Mouse (Mus musculus) embryonic facial prominence, embryonic 11.5 days (tissue): ENCODE data around the gene Cacna2d3. TPM values are rescaled to one million over a fixed set of nuclear protein-coding genes. Genes with fewer than 3 reads are reported as not detected.
A peak's percentile ranks its signal among the peaks of the same experiment; 100 is the strongest.

Experiments used
- ATAC-seq: fragments of 200-750 bp; cut with Nextera tagmentation; replicated peaks from 2 replicates; pipeline ENCODE4 v1.8.0; 2017; ENCODE audit warnings: low read depth; ENCODE audit not compliant: insufficient number of reproducible peaks, low FRiP score, low TSS enrichment
- DNase-seq: peaks from one replicate; pipeline ENCODE4 v3.0.0-alpha.2; 2015; ENCODE audit warnings: low spot score
- H3K27ac ChIP-seq: fragments of 300-500 bp; sonication (generic); replicated peaks from 2 replicates; pipeline ENCODE4 v1.5.1; 2014; ENCODE audit warnings: mild to moderate bottlenecking, low read depth, low read length, control low read depth
- H3K27me3 ChIP-seq: fragments of 300-500 bp; sonication (generic); 2 replicates; pipeline ENCODE4 v1.6.1; 2014; ENCODE audit warnings: mild to moderate bottlenecking, low read length, moderate library complexity, mixed read lengths; ENCODE audit not compliant: control insufficient read depth, insufficient read depth
- H3K36me3 ChIP-seq: fragments of 300-500 bp; sonication (generic); replicated peaks from 2 replicates; pipeline ENCODE4 v1.6.1; 2014; ENCODE audit warnings: low read depth, mild to moderate bottlenecking, low read length, moderate library complexity, mixed read lengths; ENCODE audit not compliant: control insufficient read depth, insufficient read depth
- H3K4me1 ChIP-seq: fragments of 300-500 bp; sonication (generic); 2 replicates; pipeline ENCODE4 v1.6.1; 2014; ENCODE audit warnings: low read length, mixed read lengths; ENCODE audit not compliant: control insufficient read depth, insufficient read depth
- H3K4me2 ChIP-seq: fragments of 300-500 bp; sonication (generic); 2 replicates; pipeline ENCODE4 v1.6.1; 2014; ENCODE audit warnings: low read depth, mild to moderate bottlenecking, control low read depth, low read length, moderate library complexity
- H3K4me3 ChIP-seq: fragments of 300-500 bp; sonication (generic); 2 replicates; pipeline ENCODE4 v1.5.1; 2014; ENCODE audit warnings: low read depth, low read length, control low read depth
- H3K9ac ChIP-seq: fragments of 300-500 bp; sonication (generic); replicated peaks from 2 replicates; pipeline ENCODE4 v1.6.1; 2014; ENCODE audit warnings: mild to moderate bottlenecking, control low read depth, low read length
- H3K9me3 ChIP-seq: fragments of 300-500 bp; sonication (generic); replicated peaks from 2 replicates; pipeline ENCODE4 v1.6.1; 2016; ENCODE audit warnings: mild to moderate bottlenecking, low read length, inconsistent platforms, mixed read lengths; ENCODE audit not compliant: control insufficient read depth
- WGBS: fragments of 180-500 bp; shearing (Covaris S2); extraction: QIAGEN DNeasy Blood & Tissue Kit; methylation state at CpG from one replicate; pipeline ENCODE4 v1.1.7; 2014; 5-methylcytosine and 5-hydroxymethylcytosine counted together
- polyA plus RNA-seq: library from polyadenylated mRNA; unstranded; fragments of >200 nt; fragmentation: Nextera tagmentation; extraction: Ambion mirVana; gene quantifications from 2 replicates; pipeline ENCODE4 v1.2.1, GENCODE M21; 2014

Gene Cacna2d3
- polyA plus RNA-seq, 1 experiment from 2014 or later: 4.0 TPM

DNA sequence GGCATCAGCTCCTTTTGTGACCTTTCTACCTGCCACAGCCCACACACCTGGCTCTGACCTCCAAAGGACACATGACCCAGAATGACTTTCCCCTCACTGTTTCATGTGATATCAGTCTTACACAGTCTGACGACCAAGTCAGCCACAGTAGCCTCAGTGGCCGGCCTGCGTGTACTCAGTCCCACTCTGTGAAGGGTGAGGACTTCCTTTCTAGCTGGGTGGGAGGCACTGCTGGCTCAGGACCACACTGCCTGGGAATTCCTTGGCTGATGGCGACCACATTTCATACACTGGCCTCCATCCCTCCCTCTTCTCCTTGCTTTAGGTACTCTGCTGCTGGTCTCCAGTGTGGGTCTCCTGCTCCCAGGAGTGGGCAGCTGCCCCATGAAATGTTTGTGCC lies 700.4 kb downstream of the Cacna2d3 start:
- Histone ChIP-seq H3K4me3 (no peak overlapping the region), H3K9me3 (no peaks in the 10 kb centered on the region), H3K36me3 (no peaks in the 10 kb centered on the region), H3K4me2 (no peak overlapping the region), H3K4me1 (no peaks in the 10 kb centered on the region), H3K9ac (no peak overlapping the region), H3K27me3 (no peaks in the 10 kb centered on the region), H3K27ac (no peak overlapping the region)
- ATAC-seq (no peak), DNase-seq (no peak)
- WGBS: 69% methylated on average over 4 of the region's 4 CpGs

DNA sequence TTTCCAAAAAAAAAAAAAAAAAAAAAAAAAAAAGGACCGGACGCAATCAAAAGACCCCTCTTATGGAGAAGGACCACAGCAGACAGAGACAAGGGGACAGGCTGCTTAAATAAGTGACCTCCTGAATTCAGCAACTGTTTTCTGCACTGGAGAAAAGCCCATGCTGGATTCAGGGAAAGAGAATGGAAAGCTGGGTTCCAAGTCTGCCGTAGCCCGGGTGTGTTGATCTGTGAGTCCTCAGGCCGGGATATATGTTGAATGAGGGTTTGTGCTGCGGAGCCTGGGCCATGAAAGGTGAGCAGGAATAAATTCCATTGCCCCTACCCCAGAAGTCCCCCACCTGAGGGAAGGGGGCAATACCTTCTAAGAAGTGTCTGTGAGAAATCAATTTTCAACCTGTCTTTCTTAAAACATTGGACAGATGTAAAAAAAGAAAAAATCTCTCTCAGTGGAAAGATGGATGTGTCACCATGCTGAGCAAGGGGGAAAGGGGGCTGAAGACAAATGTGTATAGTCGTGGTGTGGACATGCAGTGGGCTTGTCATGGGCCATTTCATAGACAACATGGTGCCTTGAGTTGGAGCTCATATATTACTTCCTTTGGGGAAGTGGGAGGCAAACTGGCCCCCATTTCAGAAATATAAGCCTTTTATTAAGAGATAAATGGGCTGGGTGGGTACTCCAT lies 703.2 kb downstream of the Cacna2d3 start:
- H3K4me3 ChIP-seq: no peak overlapping the region
- no peak overlapping the region for H3K27ac ChIP-seq
- no peaks in the 10 kb centered on the region for H3K4me1 ChIP-seq
- no peak for ATAC-seq
- no peak for DNase-seq
- no peaks in the 10 kb centered on the region for H3K36me3 ChIP-seq
- WGBS: 33% methylated on average over 7 of the region's 7 CpGs
- no peaks in the 10 kb centered on the region for H3K9me3 ChIP-seq
- no peak overlapping the region for H3K4me2 ChIP-seq
- no peaks in the 10 kb centered on the region for H3K27me3 ChIP-seq
- no peak overlapping the region for H3K9ac ChIP-seq

DNA sequence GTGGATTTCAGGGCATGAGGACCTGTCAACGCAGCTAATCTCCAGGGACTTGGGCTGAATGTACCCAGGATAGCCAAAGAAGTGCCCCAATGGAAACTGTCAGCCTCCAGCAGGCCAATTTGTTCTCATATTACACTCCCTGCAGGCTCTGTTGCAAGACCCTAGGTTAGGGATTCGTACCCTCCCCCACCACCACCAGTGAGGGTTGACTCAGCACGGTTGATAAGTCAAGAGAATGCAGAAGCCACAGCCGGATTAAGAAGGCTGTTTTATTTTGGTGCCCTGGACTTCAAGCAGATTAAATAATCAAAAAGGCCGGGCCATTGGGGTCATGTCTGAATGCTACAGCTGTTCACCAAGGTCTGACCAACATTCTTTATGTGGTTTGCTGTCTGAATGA lies 703.8 kb downstream of the Cacna2d3 start, which contains the start of gene Lrtm1:
TSS of gene Lrtm1 (plus strand) at position 326 of the 400 bp plus-strand sequence.
- Histone ChIP-seq H3K9ac (no peak within 1 kb of the TSS), H3K4me1 (no peaks in the 10 kb centered on the region), H3K4me2 (no peak within 1 kb of the TSS), H3K27ac (no peak within 1 kb of the TSS), H3K36me3 (no peaks in the 10 kb centered on the region), H3K9me3 (no peaks in the 10 kb centered on the region), H3K27me3 (no peaks in the 10 kb centered on the region), H3K4me3 (no peak within 1 kb of the TSS)
- ATAC-seq (no peak), DNase-seq (peak; percentile 67)
- WGBS: 6% methylated on average over 5 of the region's 5 CpGs

DNA sequence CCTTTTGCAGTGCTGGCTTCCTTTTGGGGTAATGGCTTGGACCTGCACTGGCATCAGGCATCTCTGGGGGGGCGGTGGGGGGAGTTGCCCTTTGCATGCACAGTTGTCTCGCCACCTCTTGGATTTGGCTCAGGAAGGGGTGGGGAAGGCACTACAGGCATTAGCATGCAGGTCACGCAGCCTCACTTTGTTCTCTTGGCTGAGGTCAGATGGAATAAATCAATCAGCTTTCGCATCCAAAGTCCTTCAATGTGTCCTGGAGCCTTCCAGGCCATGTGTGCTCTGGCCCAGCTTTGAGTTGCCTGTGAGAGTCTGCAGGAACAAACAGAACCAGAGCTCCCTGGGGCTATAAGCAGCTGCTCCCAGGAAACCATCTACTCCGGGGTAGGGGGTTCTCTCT lies 705.8 kb downstream of the Cacna2d3 start:
- no peaks in the 10 kb centered on the region for H3K36me3 ChIP-seq
- H3K4me3 ChIP-seq: no peak overlapping the region
- H3K27ac ChIP-seq: no peak overlapping the region
- ATAC-seq (no peak), DNase-seq (no peak)
- 41% methylated on average over 5 of the region's 5 CpGs for WGBS
- H3K9me3 ChIP-seq: no peaks in the 10 kb centered on the region
- no peak overlapping the region for H3K4me2 ChIP-seq
- no peaks in the 10 kb centered on the region for H3K4me1 ChIP-seq
- no peak overlapping the region for H3K9ac ChIP-seq
- H3K27me3 ChIP-seq: no peaks in the 10 kb centered on the region

DNA sequence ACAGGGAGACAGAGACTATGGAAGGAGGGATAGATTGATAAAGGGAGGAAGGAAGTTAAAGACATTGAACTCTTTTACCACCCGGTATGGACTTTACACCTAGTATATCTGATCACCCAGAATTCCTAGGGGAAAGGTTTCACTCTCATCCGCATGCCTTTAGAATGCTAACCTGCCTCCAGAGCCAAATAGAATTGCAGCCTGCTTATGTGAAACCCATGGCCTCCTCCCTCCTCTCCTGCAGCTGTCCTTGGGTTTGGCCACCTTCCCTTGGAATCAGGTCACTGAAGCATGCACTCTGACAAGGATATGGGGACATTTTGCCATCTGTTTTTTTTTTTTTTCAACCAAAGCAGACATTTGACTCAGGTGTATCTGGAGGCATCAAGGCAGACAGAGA lies 707.0 kb downstream of the Cacna2d3 start:
- Histone ChIP-seq H3K27me3 (no peaks in the 10 kb centered on the region), H3K36me3 (no peaks in the 10 kb centered on the region), H3K4me3 (no peak overlapping the region), H3K9ac (no peak overlapping the region), H3K4me2 (no peak overlapping the region), H3K9me3 (no peaks in the 10 kb centered on the region), H3K4me1 (no peaks in the 10 kb centered on the region), H3K27ac (no peak overlapping the region)
- no peak for ATAC-seq
- no peak for DNase-seq
- WGBS: 86% methylated on average over 2 of the region's 2 CpGs

DNA sequence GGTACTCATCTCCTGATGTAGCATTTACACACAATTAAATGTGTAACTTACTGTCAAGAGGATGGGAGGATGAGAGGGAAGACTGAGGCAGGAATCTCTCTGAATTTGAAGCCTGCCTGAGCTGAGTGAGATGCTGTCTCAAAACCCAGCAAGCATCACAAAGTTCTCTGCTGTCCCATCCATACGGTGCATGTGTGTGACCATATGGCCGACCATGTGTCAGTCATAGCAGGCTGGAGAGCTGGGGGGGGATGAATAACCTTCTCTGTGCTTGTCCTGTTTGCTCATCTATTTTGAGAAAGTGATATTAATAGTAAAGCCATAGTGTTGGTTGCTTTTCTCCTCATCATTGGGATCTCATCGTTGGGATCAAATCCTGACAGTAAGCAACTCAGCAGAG lies 708.5 kb downstream of the Cacna2d3 start:
- WGBS: 90% methylated on average over 3 of the region's 3 CpGs
- H3K9ac ChIP-seq: no peak overlapping the region

DNA sequence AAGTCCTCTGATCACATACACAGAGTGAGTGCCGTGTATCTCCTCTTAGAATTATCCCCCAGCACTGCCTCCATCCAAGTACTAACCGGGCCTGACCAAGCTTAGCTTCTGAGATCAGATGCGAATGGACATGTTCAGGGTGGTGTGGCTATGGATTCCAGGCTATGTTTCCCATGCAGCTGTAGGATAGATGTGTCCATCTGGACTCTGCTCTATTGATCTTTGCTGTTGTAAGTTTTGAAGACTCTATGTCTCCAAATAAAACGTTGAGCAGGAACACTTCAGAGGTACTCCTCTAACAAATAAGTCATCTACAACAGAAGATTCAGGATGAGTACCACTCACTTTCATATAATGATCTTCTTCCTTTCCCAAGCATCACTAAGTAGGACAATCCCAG lies 712.0 kb downstream of the Cacna2d3 start:
- Histone ChIP-seq H3K9me3 (no peaks in the 10 kb centered on the region), H3K4me1 (no peaks in the 10 kb centered on the region), H3K36me3 (no peaks in the 10 kb centered on the region), H3K9ac (no peak overlapping the region), H3K4me2 (no peak overlapping the region), H3K4me3 (no peak overlapping the region), H3K27ac (no peak overlapping the region), H3K27me3 (no peaks in the 10 kb centered on the region)
- 85% methylated on average over 4 of the region's 4 CpGs for WGBS
- DNase-seq: no peak
- ATAC-seq: no peak

More for the DNA sequence above, 708.5 kb downstream of the Cacna2d3 start:
- H3K36me3 ChIP-seq: no peaks in the 10 kb centered on the region
- no peaks in the 10 kb centered on the region for H3K9me3 ChIP-seq
- H3K4me1 ChIP-seq: no peaks in the 10 kb centered on the region
- DNase-seq: no peak
- no peak overlapping the region for H3K4me2 ChIP-seq
- no peak overlapping the region for H3K4me3 ChIP-seq
- no peak overlapping the region for H3K27ac ChIP-seq
- no peaks in the 10 kb centered on the region for H3K27me3 ChIP-seq
- ATAC-seq: no peak

DNA sequence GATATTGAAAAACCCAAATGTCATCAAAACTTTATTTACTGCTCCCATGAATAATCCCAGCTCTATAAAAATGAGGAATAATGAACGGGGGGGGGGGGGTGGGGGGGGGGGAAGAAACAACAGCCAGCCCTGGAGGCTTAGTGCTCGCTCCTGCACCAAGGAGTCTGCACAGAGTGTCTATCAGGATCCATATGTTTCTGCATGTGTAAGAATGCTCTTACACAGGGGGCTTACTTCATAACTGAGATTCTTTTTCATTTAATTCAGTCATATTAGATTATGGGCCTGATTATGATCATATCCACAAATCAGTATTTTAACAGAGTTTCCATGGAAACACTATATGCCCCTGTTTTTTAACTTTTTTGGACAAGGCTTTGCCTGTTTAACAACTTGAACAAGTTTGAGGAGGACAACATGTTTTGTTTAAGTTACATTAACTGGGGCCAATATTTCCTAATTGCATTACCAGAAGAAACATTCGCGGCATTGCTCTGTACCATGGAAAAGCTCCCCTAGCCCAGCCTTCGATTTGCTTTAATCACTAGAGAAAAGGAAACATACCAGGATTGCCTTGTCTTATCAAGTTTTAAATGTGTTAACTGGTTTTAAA lies 716.3 kb downstream of the Cacna2d3 start:
- Histone ChIP-seq H3K4me3 (no peak overlapping the region), H3K4me2 (no peak overlapping the region), H3K9me3 (no peaks in the 10 kb centered on the region), H3K36me3 (no peaks in the 10 kb centered on the region), H3K27me3 (no peaks in the 10 kb centered on the region), H3K4me1 (no peaks in the 10 kb centered on the region), H3K27ac (no peak overlapping the region), H3K9ac (no peak overlapping the region)
- peak; percentile 54 for DNase-seq
- 75% methylated on average over 5 of the region's 5 CpGs for WGBS
- no peak for ATAC-seq
